Comparison of ENCODE assay signal across 32 mouse cellular contexts in the genomic region with DNA sequence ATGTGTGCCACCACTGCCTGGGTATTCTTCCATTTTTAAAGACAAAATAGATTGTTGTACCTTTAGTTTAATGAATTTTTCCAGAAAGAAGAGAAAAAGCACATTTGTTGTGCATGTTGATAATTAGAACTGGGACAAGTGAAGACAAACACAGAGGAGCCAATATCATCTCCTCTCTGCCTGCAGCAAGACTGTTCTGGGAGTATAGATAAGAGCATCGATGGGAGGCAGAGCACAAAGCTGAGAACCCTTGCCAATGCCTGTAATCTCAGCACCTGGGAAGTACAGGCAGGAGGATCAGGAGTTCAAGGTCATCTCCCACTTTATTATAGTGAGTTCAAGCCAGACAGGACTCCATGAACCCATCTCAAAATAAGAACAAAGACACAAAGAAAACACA. TPM values are rescaled to one million over a fixed set of nuclear protein-coding genes. Genes with fewer than 3 reads are reported as not detected.
"Had no signal": no experiment of that assay in that cellular context is flagged by ENCODE, and none has a peak within 500 bp of the region (broad histone marks: within the 10 kb centered on the region; RNA-seq: fewer than 3 reads in every experiment).

No protein-coding gene starts in this region.

- H3K4me2 ChIP-seq: intestine, embryonic 15.5 days; kidney, embryonic 15.5 days; limb, embryonic 12.5 days; limb, embryonic 15.5 days; lung, embryonic 15.5 days; midbrain, embryonic 13.5 days; neural tube, embryonic 13.5 days; stomach, embryonic 15.5 days had no signal

- ATAC-seq: intestine, embryonic 15.5 days; midbrain, embryonic 13.5 days; midbrain, embryonic 16.5 days had no signal

- H3K4me3 ChIP-seq: intestine, embryonic 15.5 days; kidney, embryonic 15.5 days; left cerebral cortex, adult 2 months; limb, embryonic 12.5 days; limb, embryonic 15.5 days; lung, embryonic 15.5 days; midbrain, embryonic 10.5 days; midbrain, embryonic 13.5 days; myocyte; neural tube, embryonic 13.5 days; stomach, embryonic 15.5 days had no signal

- H3K9me3 ChIP-seq: intestine, embryonic 15.5 days; kidney, embryonic 15.5 days; limb, embryonic 12.5 days; limb, embryonic 15.5 days; lung, embryonic 15.5 days; midbrain, embryonic 10.5 days; midbrain, embryonic 13.5 days; neural tube, embryonic 13.5 days; stomach, embryonic 15.5 days had no signal

- H3K9ac ChIP-seq: intestine, embryonic 15.5 days; kidney, embryonic 15.5 days; limb, embryonic 12.5 days; limb, embryonic 15.5 days; lung, embryonic 15.5 days; midbrain, embryonic 13.5 days; neural tube, embryonic 13.5 days; stomach, embryonic 15.5 days had no signal

- H3K27ac ChIP-seq: intestine, embryonic 15.5 days; kidney, embryonic 15.5 days; left cerebral cortex, adult 2 months; limb, embryonic 12.5 days; limb, embryonic 15.5 days; lung, embryonic 15.5 days; midbrain, embryonic 10.5 days; midbrain, embryonic 13.5 days; neural tube, embryonic 13.5 days; stomach, embryonic 15.5 days had no signal

- DNase-seq: kidney, adult 11 months; kidney, adult 8-10 months; kidney, postnatal 10 days; kidney, postnatal 36 days; layer of hippocampus, postnatal 36 days; left cerebral cortex, postnatal 4 days; lung, adult 18-20 months; lung, postnatal 10 days; lung, postnatal 36 days; retina, postnatal 1 day; right cerebral cortex, postnatal 25 days; spleen, adult 18-20 months; thymus, adult 2 months; thymus, postnatal 14 days had no signal

- H3K27me3 ChIP-seq: intestine, embryonic 15.5 days; kidney, embryonic 15.5 days; limb, embryonic 12.5 days; limb, embryonic 15.5 days; lung, embryonic 15.5 days; midbrain, embryonic 13.5 days; neural tube, embryonic 13.5 days; stomach, embryonic 15.5 days had no signal

RNA-seq across cellular contexts. Expression of gene Gip, which starts 14.2 kb away (rescaled TPM):
- total RNA-seq: layer of hippocampus, adult 8-10 months; layer of hippocampus, postnatal 10 days; layer of hippocampus, postnatal 36 days; left cerebral cortex, adult 2 months; left cerebral cortex, postnatal 10 days; left cerebral cortex, postnatal 4 days; megakaryocyte, adult 5-6 weeks; monocyte, adult 5-6 weeks; neutrophil, adult 5-6 weeks had no signal
- polyA plus RNA-seq: kidney, embryonic 15.5 days; limb, embryonic 12.5 days; limb, embryonic 15.5 days; lung, embryonic 15.5 days; midbrain, embryonic 10.5 days; midbrain, embryonic 13.5 days; midbrain, embryonic 16.5 days; myocyte; neural tube, embryonic 13.5 days had no signal

RNA-seq across cellular contexts. Expression of gene Igf2bp1, which starts 32.8 kb away (rescaled TPM):
- total RNA-seq: layer of hippocampus, adult 8-10 months; layer of hippocampus, postnatal 36 days; megakaryocyte, adult 5-6 weeks; monocyte, adult 5-6 weeks; neutrophil, adult 5-6 weeks had no signal
